Mouse (Mus musculus) lung, postnatal 0 days (tissue): ENCODE data around the gene Batf2.

Source experiments
- CTCF ChIP-seq: IDR thresholded peaks from 2 replicates; pipeline ENCODE4 v1.5.1; 2016; ENCODE audit warnings: antibody characterized with exemption, mild to moderate bottlenecking
- EP300 ChIP-seq: IDR thresholded peaks from 2 replicates; pipeline ENCODE4 v1.6.1; 2016; ENCODE audit warnings: antibody characterized with exemption, mild to moderate bottlenecking, control low read depth

DNA sequence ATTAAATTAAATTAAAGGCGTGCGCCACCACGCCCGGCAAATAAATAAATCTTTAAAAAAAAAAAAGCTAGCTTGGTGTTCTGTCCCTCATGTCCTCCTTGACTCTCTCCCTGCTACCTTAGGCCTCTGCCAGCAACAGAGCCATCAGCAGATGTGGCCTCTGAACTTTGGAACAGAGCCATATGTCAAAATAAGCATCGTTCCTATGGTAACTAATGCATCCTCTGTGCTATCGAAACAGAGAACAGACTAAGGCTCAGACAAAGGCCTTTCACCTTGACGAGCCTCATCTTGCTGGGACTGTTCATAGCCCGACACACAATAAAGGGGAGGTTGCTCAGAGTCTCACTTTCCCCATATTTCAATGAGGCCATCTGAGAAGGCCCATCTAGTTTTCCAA is 17.5 kb upstream of the Batf2 start:
- no peak for TF ChIP-seq CTCF
- TF ChIP-seq EP300, result no peak
